Mouse (Mus musculus): ENCODE results near the gene Myrfl. TPM values are rescaled to one million over a fixed set of nuclear protein-coding genes. Genes with fewer than 3 reads are reported as not detected.

Gene Myrfl
- total RNA-seq, 2 experiments from 2014 or later: 0.18 TPM; not detected in 1

- no peak for DNase-seq
These were observed 16.1 kb upstream of the Myrfl start for GRCm38 (mm10) chr10:116912850-116913249.

GRCm38 (mm10) chr10:116908901-116909642, 12.4 kb upstream of the Myrfl start:
- no peak for DNase-seq

DNA sequence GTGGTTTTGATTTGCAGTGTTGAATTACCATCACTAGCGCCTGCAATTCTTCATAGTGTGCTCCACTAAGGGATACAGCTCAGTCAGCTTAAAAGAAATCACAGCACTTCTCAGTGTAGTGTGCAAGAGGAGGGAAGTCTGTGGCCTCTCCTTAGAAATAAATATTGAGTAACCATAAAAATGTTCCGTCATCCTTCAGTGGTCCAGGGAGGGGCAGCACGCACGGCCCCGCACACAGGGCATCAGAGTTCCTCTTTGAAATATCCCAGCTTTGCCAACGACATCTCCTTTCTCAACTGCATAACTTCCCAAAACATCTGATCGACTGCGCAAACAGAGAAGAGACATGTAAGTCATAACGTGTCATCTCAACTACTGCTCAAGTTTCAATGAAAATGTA, 10.1 kb upstream of the Myrfl start:
- DNase-seq: no peak

GRCm38 (mm10) chr10:116904503-116904908, 7.8 kb upstream of the Myrfl start:
- no peak for DNase-seq

DNA sequence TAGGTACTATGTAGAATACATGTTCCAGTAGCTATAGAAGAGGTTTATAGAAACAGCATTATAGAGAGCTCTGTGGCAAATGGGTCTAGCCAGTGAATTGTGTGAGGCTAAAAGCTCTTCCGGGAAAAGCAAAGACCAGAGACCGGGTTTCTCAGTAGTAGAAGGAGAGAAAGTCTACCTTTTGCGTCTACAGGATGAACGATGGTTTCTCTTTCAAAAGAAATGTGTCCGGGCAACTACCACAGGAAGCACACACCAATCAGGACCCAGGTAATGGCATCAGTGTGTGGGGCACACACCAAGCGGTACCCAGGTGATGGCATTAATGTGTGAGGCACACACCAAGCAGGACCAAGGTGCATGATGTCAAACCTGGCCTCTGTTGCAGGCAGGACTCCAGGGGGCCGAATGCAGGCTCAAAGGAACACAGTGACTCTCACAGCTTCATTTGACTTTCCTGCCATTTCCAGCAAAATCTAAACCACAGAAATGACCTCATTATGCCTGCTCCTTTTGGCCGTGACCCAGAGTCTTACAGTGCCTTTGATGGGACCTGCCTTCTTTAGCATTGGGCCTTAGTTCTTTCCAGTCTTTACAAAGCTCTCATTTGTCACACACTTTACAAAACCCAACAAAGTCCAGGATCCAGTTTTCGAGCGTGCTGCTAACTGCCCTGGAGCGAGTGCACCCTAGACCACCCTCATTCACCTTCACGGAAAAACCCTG, 1.4 kb downstream of the Myrfl start:
- DNase-seq: no peak

DNA sequence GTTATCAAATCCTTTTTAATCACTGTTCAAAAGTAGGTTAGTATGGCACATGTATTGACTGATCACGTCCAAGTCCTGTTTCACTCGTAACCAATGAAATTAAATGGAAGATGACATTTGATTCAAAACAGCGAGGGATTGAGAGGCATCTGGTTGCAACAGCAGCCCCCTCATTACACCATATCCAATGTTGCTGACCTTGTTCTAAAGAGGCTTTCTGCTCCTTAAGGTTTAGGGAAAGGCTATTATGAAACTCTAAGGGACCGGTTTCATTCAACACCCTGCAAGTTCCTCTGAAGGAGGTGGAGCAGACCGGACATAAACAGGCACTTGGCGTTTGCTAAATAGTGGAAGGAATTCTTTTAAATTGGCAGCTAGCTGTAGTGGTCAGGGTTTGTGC, 2.2 kb downstream of the Myrfl start:
- no peak for DNase-seq

DNA sequence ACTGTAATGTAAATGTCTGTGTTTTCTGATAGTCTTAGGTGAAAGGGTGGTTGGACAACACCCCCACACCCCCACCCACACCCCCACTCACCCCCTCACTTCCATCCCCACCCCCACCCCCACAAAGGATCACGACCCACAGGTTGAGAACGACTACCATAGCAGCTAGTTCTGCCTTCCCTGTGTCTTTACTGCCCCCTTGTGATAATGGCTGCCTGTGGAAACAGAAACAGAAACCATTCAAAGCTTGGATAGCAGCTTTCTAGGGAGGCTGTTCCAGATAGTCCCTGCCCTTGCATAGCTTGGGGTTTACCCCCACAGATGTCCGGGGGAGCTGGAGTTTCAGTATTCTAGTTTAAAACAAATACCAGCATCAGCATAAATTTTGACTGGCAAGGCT, 3.0 kb downstream of the Myrfl start:
- DNase-seq: no peak

- DNase-seq: no peak
These were observed 6.1 kb downstream of the Myrfl start for GRCm38 (mm10) chr10:116890587-116890986.

DNA sequence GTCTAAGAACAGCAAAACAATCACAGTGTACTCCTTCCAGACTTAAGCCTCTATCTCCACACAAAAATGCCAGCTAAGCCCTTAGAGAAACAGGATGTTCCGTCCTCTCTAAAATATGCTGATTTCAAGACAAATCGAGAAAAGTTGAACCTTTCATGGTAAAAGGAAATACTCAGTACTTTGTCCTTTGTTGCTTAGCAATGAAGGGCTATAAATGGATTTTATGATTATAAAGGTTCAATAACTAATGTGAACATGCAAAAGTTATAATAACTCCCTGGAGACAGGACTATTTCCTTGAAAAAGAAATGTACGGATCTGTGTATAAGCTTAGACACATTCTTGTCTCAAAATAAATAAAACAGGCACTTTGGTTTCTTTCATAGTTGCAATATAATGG, 12.2 kb downstream of the Myrfl start:
- no peak for DNase-seq

GRCm38 (mm10) chr10:116883531-116883930, 13.2 kb downstream of the Myrfl start:
- DNase-seq: no peak

DNA sequence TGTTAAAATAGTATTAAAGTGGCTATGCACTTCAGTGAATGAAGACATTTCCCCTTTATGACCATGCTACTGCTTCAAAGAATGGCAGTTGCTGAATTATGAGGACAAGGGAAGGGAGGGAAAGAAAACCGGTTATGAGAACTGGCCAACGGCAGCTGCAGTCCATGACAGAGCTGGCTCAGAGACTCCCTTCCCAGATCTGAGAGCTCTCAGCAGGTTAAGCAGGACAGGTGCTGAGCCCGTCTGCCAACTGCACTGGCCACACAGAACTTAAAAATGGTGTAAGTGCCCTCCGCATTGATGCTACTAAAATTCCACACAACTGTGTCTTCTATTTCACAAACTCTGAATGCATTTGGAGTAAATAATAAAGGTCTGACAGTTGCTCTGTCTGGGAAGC, 19.3 kb downstream of the Myrfl start:
- no peak for DNase-seq

DNA sequence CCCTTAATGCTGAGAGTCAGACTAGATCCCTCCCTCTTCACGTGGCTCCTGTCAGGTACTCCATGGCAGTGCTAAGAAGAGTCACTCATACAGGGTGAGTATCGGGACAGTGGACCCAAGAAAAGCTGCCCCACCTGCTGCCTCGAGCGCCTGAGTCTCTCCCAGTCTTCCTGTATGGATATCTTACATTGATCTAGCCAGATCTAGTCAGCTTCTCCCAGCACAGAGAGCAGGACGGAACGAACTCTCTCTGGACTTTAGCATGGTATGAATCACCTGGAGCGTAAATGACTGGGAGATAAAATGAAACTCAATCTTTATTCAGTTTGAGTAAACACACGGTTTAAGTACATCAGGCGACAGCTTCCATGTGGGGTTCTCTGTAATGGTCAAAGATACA, 22.2 kb downstream of the Myrfl start:
- DNase-seq: no peak

DNA sequence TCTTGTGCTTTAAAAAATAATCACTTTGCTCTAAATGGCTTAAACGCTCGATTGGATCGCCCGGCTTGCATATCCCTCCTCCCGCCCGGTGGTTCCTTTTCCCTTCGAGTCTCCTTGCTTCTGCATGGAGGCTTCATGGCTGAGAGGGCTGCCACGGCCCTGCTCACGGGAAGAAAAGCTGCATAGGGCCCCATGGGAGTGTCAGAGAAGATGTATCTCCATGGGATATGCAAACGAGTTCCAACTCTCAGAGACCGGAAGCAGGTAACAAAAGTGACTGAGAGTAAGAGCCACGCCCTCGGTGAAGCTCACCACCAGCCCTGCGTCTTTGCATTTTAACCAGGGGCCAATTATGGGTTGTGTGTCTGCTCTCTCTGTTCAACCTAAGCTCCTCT, 24.7 kb downstream of the Myrfl start:
- no peak for DNase-seq

DNA sequence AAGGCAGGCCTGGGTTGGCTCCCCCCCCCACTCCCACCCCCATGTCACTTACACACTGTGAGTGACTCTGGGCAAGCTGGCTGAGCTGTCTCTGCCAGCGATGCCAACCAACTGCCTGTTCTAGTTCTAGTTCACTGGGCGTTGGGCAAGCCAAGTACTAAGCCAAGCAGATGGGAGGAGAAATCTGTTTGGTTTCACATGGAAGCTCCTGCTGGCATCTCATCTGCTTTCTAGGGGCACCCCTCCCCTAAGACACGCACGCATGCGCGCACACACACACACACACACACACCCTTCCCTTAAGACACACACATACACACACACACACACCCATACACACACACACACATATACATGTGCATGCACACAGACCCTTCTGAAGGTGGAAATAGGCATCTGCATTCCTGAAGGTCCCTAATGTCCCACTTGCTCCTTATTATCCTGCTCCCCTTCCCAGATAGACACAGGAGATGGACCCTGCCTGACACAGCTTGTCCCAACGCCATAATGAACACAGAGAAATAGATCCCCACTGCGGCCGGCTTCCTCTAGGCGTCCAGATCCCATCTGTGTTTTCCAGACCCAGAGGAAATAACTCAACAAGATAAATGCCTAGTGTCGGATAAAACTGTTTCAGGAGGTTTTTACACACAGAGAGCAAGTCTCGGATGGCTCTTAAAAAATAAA, 25.2 kb downstream of the Myrfl start:
- DNase-seq: no peak

DNA sequence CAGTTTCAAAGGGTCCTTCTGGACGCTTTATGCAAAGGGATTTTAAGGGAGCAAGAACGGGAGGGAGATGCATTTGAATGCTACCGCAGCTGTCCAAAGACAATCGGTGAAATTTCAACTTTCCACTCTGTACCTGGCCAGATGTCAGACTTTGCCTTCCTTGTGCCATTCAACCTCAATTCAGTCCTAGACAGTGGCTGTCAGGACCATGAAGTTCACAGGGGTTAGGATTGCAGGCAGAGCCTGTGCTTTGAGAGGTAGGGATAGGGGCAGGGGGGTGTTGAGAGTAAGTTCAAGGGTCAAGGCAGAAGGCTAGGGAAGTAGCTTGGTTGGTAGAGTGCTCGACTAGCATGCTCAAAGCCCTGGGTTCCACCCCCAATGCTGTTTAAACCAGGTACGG, 25.9 kb downstream of the Myrfl start:
- DNase-seq: no peak

DNA sequence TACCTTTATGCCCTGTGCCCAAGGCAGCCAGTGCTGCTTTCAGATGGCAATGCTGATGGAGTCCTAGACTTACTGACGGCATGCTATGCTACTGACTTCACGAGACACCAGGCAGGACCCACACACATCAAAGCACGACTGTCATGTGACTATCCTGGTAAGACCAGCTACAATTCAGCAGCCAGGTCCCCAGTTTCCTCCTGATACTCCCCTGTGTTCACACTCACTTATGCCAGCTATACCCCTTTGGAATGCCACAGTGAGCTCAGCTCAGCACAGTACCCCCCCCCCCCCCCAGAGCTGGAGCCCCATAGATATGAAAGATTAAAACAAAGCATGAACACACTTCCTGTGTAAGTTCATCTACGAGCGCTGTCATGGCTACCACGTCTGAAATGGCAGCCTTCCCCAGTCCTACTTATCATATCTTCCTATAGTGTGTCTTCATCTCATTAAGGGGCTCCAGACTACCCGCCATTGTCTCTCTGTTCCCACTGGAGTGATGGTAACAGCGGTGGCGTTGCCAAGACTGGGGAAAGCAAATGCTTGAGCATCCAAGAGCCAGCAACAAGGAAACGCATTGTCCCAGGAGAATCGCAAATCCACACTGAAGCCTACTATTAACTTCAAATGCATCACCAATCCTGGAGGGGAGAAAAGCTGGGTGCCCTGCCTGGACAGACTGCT, 43.4 kb downstream of the Myrfl start:
- DNase-seq: no peak

GRCm38 (mm10) chr10:116848749-116849473, 47.8 kb downstream of the Myrfl start:
- DNase-seq: peak; percentile 35

DNA sequence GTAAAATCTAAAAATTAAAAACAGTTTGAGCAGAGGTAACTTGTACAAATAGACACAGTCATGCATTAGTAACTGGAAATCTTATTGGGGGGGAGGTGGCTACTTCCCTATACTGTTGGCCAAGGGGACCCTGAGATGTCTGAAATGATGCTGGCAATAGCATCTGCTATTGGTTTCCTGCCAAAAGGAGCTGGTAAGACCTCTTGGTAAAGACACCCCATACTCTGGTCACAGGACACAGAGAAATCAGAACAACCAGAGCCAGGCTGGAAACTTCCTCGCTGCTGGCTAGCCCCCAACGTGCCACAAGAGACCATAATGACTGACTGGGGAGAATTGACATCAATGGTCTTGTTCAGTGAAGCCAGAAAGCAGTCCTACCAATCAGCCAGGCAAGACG, 55.2 kb downstream of the Myrfl start:
- no peak for DNase-seq

- no peak for DNase-seq
These were observed 66.0 kb downstream of the Myrfl start for GRCm38 (mm10) chr10:116830676-116831075.

DNA sequence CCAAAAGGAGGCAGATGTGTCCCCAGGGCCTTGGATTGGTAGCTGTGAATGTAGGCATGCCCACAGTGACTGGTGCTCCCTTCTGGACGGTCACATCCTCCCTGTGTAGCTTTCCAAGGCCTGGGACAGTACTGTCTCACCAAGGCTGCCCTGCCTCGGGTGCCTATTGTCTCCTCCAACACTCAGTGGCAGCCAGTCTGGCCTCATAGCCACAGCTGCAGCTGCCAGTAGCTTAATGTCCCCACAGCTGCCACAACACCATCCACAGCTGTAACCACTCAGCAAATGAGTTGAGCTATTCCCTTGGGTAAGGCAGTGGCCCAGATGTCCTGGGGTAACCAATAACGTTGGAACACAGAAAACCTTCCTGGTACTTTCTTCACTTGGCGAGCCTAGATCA, 68.6 kb downstream of the Myrfl start:
- DNase-seq: no peak

DNA sequence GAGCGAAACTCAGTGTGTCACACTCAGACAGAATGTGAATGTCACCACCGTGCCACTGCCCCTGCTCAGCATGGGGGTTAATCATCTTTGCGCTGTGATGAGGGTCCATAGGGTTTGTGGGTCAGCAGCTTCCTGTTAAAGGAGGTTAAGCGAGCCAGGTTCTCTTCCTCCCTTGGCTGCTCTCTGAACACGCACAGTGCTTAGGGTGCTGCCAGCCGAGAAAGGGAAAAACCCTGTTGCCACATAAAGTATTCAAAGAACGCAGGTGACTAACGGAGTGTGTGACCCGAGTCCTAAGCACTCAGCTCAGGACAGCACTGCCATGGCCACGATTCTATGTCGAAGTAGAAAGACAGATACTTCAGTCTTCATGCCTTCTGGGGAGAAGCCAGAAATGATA, 69.4 kb downstream of the Myrfl start:
- no peak for DNase-seq

Data from gastrocnemius, postnatal 25 days (tissue).